Mouse (Mus musculus): ENCODE results near the gene Osbpl6. TPM values are rescaled to one million over a fixed set of nuclear protein-coding genes. Genes with fewer than 3 reads are reported as not detected.
A peak's percentile ranks its signal among the peaks of the same experiment; 100 is the strongest.

Osbpl6 gene
- polyA plus RNA-seq, 1 experiment from 2014 or later, result 17.8 TPM

- Histone ChIP-seq H3K27me3 (ENCODE audit: insufficient read depth, low read length) (no peaks in the 10 kb centered on the region), H3K36me3 (ENCODE audit: insufficient read depth, low read length) (no peaks in the 10 kb centered on the region), H3K9me3 (ENCODE audit: low read length) (no peaks in the 10 kb centered on the region), H3K4me3 (ENCODE audit: low read length) (no peak overlapping the region), H3K4me2 (replicated peaks; ENCODE audit: low read depth, low read length) (no peak overlapping the region), H3K9ac (replicated peaks; ENCODE audit: low read length) (no peak overlapping the region), H3K4me1 (ENCODE audit: insufficient read depth, low read length) (0 out of 2 replicates have a peak, but pooled peaks cover 3% of the 10 kb centered on the region), H3K27ac (ENCODE audit: low read length) (no peak overlapping the region)
- no peak for ATAC-seq (ENCODE audit: low FRiP score, low TSS enrichment)
- 78% methylated on average over 6 of the region's 6 CpGs for WGBS
Observed at GRCm38 (mm10) chr2:76491371-76491770, 85.1 kb downstream of the Osbpl6 start.

GRCm38 (mm10) chr2:76492224-76492623 lies 85.9 kb downstream of the Osbpl6 start:
- Histone ChIP-seq H3K9me3 (ENCODE audit: low read length) (no peaks in the 10 kb centered on the region), H3K4me3 (ENCODE audit: low read length) (no peak overlapping the region), H3K4me1 (ENCODE audit: insufficient read depth, low read length) (0 out of 2 replicates have a peak, but pooled peaks cover 3% of the 10 kb centered on the region), H3K36me3 (ENCODE audit: insufficient read depth, low read length) (no peaks in the 10 kb centered on the region), H3K27ac (ENCODE audit: low read length) (no peak overlapping the region), H3K27me3 (ENCODE audit: insufficient read depth, low read length) (no peaks in the 10 kb centered on the region), H3K9ac (replicated peaks; ENCODE audit: low read length) (no peak overlapping the region), H3K4me2 (replicated peaks; ENCODE audit: low read depth, low read length) (no peak overlapping the region)
- ATAC-seq (ENCODE audit: low FRiP score, low TSS enrichment), result no peak
- 60% methylated on average over 7 of the region's 7 CpGs for WGBS

- Histone ChIP-seq H3K36me3 (ENCODE audit: insufficient read depth, low read length) (no peaks in the 10 kb centered on the region), H3K4me2 (replicated peaks; ENCODE audit: low read depth, low read length) (no peak overlapping the region), H3K9me3 (ENCODE audit: low read length) (no peaks in the 10 kb centered on the region), H3K27me3 (ENCODE audit: insufficient read depth, low read length) (no peaks in the 10 kb centered on the region), H3K4me1 (ENCODE audit: insufficient read depth, low read length) (no peaks in the 10 kb centered on the region), H3K27ac (ENCODE audit: low read length) (0 out of 2 replicates have a peak overlapping the region, but pooled peaks have one; percentile 8), H3K4me3 (ENCODE audit: low read length) (no peak overlapping the region), H3K9ac (replicated peaks; ENCODE audit: low read length) (no peak overlapping the region)
- WGBS, result 73% methylated on average over 11 of the region's 11 CpGs
- ATAC-seq (ENCODE audit: low FRiP score, low TSS enrichment), result no peak
Observed at GRCm38 (mm10) chr2:76496006-76496748, 89.9 kb downstream of the Osbpl6 start.

GRCm38 (mm10) chr2:76496749-76497140 lies 90.4 kb downstream of the Osbpl6 start:
- Histone ChIP-seq H3K4me2 (replicated peaks; ENCODE audit: low read depth, low read length) (no peak overlapping the region), H3K27me3 (ENCODE audit: insufficient read depth, low read length) (no peaks in the 10 kb centered on the region), H3K9ac (replicated peaks; ENCODE audit: low read length) (no peak overlapping the region), H3K36me3 (ENCODE audit: insufficient read depth, low read length) (no peaks in the 10 kb centered on the region), H3K9me3 (ENCODE audit: low read length) (no peaks in the 10 kb centered on the region), H3K4me1 (ENCODE audit: insufficient read depth, low read length) (no peaks in the 10 kb centered on the region), H3K27ac (ENCODE audit: low read length) (no peak overlapping the region), H3K4me3 (ENCODE audit: low read length) (no peak overlapping the region)
- ATAC-seq (ENCODE audit: low FRiP score, low TSS enrichment), result no peak
- WGBS, result 79% methylated on average over 4 of the region's 4 CpGs

- H3K9me3 ChIP-seq (ENCODE audit: low read length), result no peaks in the 10 kb centered on the region
- no peak overlapping the region for H3K27ac ChIP-seq (ENCODE audit: low read length)
- H3K9ac ChIP-seq (replicated peaks; ENCODE audit: low read length), result no peak overlapping the region
- ATAC-seq (ENCODE audit: low FRiP score, low TSS enrichment), result no peak
- H3K4me3 ChIP-seq (ENCODE audit: low read length), result no peak overlapping the region
- 93% methylated on average over 11 of the region's 11 CpGs for WGBS
- H3K4me1 ChIP-seq (ENCODE audit: insufficient read depth, low read length), result peaks cover 3% of the 10 kb centered on the region
- no peaks in the 10 kb centered on the region for H3K36me3 ChIP-seq (ENCODE audit: insufficient read depth, low read length)
- no peaks in the 10 kb centered on the region for H3K27me3 ChIP-seq (ENCODE audit: insufficient read depth, low read length)
- H3K4me2 ChIP-seq (replicated peaks; ENCODE audit: low read depth, low read length), result no peak overlapping the region
Observed at GRCm38 (mm10) chr2:76498891-76499290, 92.6 kb downstream of the Osbpl6 start.

- Histone ChIP-seq H3K9ac (replicated peaks; ENCODE audit: low read length) (no peak overlapping the region), H3K4me2 (replicated peaks; ENCODE audit: low read depth, low read length) (peak overlapping the region; percentile 28; the same call in 1 of the 2 replicates), H3K36me3 (ENCODE audit: insufficient read depth, low read length) (no peaks in the 10 kb centered on the region), H3K27me3 (ENCODE audit: insufficient read depth, low read length) (no peaks in the 10 kb centered on the region), H3K9me3 (ENCODE audit: low read length) (peaks cover 4% of the 10 kb centered on the region; the same call in 1 of the 2 replicates), H3K4me3 (ENCODE audit: low read length) (no peak overlapping the region), H3K27ac (ENCODE audit: low read length) (peak overlapping the region; percentile 64), H3K4me1 (ENCODE audit: insufficient read depth, low read length) (peaks cover 11% of the 10 kb centered on the region)
- peak; percentile 70; the same call in 1 of the 2 replicates for ATAC-seq (ENCODE audit: low FRiP score, low TSS enrichment)
- 20% methylated on average over 12 of the region's 12 CpGs for WGBS
Observed at GRCm38 (mm10) chr2:76504122-76504839, 98.0 kb downstream of the Osbpl6 start.

- Histone ChIP-seq H3K36me3 (ENCODE audit: insufficient read depth, low read length) (no peaks in the 10 kb centered on the region), H3K4me2 (replicated peaks; ENCODE audit: low read depth, low read length) (no peak overlapping the region), H3K27me3 (ENCODE audit: insufficient read depth, low read length) (no peaks in the 10 kb centered on the region), H3K27ac (ENCODE audit: low read length) (peak overlapping the region; percentile 64), H3K4me1 (ENCODE audit: insufficient read depth, low read length) (peaks cover 11% of the 10 kb centered on the region), H3K9me3 (ENCODE audit: low read length) (peaks cover 4% of the 10 kb centered on the region; the same call in 1 of the 2 replicates), H3K9ac (replicated peaks; ENCODE audit: low read length) (no peak overlapping the region), H3K4me3 (ENCODE audit: low read length) (no peak overlapping the region)
- WGBS, result 93% methylated on average over 2 of the region's 2 CpGs
- ATAC-seq (ENCODE audit: low FRiP score, low TSS enrichment), result no peak
Observed at GRCm38 (mm10) chr2:76504989-76505388, 98.7 kb downstream of the Osbpl6 start.

GRCm38 (mm10) chr2:76511281-76511721 lies 105.0 kb downstream of the Osbpl6 start:
- Histone ChIP-seq H3K4me2 (replicated peaks; ENCODE audit: low read depth, low read length) (no peak overlapping the region), H3K9ac (replicated peaks; ENCODE audit: low read length) (no peak overlapping the region), H3K27me3 (ENCODE audit: insufficient read depth, low read length) (no peaks in the 10 kb centered on the region), H3K9me3 (ENCODE audit: low read length) (peaks cover 4% of the 10 kb centered on the region; the same call in 1 of the 2 replicates), H3K4me1 (ENCODE audit: insufficient read depth, low read length) (no peaks in the 10 kb centered on the region), H3K27ac (ENCODE audit: low read length) (no peak overlapping the region), H3K4me3 (ENCODE audit: low read length) (no peak overlapping the region), H3K36me3 (ENCODE audit: insufficient read depth, low read length) (no peaks in the 10 kb centered on the region)
- 88% methylated on average over 8 of the region's 8 CpGs for WGBS
- ATAC-seq (ENCODE audit: low FRiP score, low TSS enrichment), result no peak

- no peak overlapping the region for H3K4me2 ChIP-seq (replicated peaks; ENCODE audit: low read depth, low read length)
- 77% methylated on average over 6 of the region's 6 CpGs for WGBS
- H3K36me3 ChIP-seq (ENCODE audit: insufficient read depth, low read length), result no peaks in the 10 kb centered on the region
- ATAC-seq (ENCODE audit: low FRiP score, low TSS enrichment), result 0 out of 2 replicates have a peak, but pooled peaks have one; percentile 27
- no peaks in the 10 kb centered on the region for H3K4me1 ChIP-seq (ENCODE audit: insufficient read depth, low read length)
- H3K27me3 ChIP-seq (ENCODE audit: insufficient read depth, low read length), result no peaks in the 10 kb centered on the region
- H3K27ac ChIP-seq (ENCODE audit: low read length), result no peak overlapping the region
- H3K9ac ChIP-seq (replicated peaks; ENCODE audit: low read length), result no peak overlapping the region
- no peak overlapping the region for H3K4me3 ChIP-seq (ENCODE audit: low read length)
- peaks cover 4% of the 10 kb centered on the region; the same call in 1 of the 2 replicates for H3K9me3 ChIP-seq (ENCODE audit: low read length)
Observed at GRCm38 (mm10) chr2:76512133-76512532, 105.8 kb downstream of the Osbpl6 start.

- 68% methylated on average over 6 of the region's 6 CpGs for WGBS
Observed at GRCm38 (mm10) chr2:76512888-76513287, 106.6 kb downstream of the Osbpl6 start.

More at GRCm38 (mm10) chr2:76512888-76513287, 106.6 kb downstream of the Osbpl6 start:
- Histone ChIP-seq H3K27ac (ENCODE audit: low read length) (no peak overlapping the region), H3K4me1 (ENCODE audit: insufficient read depth, low read length) (no peaks in the 10 kb centered on the region), H3K27me3 (ENCODE audit: insufficient read depth, low read length) (no peaks in the 10 kb centered on the region), H3K9ac (replicated peaks; ENCODE audit: low read length) (no peak overlapping the region), H3K9me3 (ENCODE audit: low read length) (no peaks in the 10 kb centered on the region), H3K4me2 (replicated peaks; ENCODE audit: low read depth, low read length) (no peak overlapping the region), H3K4me3 (ENCODE audit: low read length) (no peak overlapping the region), H3K36me3 (ENCODE audit: insufficient read depth, low read length) (no peaks in the 10 kb centered on the region)
- no peak for ATAC-seq (ENCODE audit: low FRiP score, low TSS enrichment)

All from kidney, embryonic 16.5 days (tissue).